Mouse (Mus musculus): Measurements from ENCODE around the gene Ube2g2. TPM values are rescaled to one million over a fixed set of nuclear protein-coding genes. Genes with fewer than 3 reads are reported as not detected.

The Ube2g2 gene
- polyA plus RNA-seq, 1 experiment from 2014 or later, result 44.0 TPM

- Histone ChIP-seq H3K27ac (ENCODE audit: low read depth, low read length) (no peak overlapping the region), H3K27me3 (ENCODE audit: control insufficient read depth, insufficient read depth, low read length) (no peaks in the 10 kb centered on the region), H3K9me3 (ENCODE audit: control insufficient read depth, low read length) (no peaks in the 10 kb centered on the region), H3K4me3 (ENCODE audit: low read depth, low read length) (no peak overlapping the region), H3K4me1 (ENCODE audit: control insufficient read depth, insufficient read depth, low read length) (peaks cover 22% of the 10 kb centered on the region; the same call in 1 of the 2 replicates), H3K9ac (replicated peaks; ENCODE audit: low read depth, low read length) (no peak overlapping the region), H3K36me3 (ENCODE audit: control insufficient read depth, insufficient read depth, low read length) (peaks cover 8% of the 10 kb centered on the region; the same call in 1 of the 2 replicates), H3K4me2 (ENCODE audit: low read depth, low read length) (no peak overlapping the region)
- WGBS, result 39% methylated on average over 2 of the region's 2 CpGs
- ATAC-seq (ENCODE audit: low read depth), result peak; percentile 79
These were observed 5.4 kb downstream of the Ube2g2 start for GRCm38 (mm10) chr10:77627497-77627896.

DNA sequence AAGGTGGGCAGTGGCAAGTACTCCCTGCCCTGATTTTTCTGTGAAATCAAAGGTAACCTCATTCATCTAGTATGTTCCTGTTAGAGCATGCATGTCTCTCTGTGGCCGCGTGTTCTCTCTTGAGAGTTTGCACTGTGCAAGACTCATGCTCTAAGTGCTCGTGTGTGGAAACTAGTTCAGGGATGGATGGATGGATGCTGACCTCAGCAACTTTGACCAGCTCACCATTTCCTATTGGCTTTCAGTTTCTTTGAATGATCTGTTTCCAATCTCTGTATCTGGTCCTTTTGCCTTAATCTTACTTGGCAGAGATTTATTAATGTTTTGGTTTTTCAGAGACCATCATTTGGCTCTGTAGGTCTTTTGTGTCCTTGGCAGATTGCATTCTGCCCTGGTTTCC is 7.1 kb downstream of the Ube2g2 start:
- WGBS, result 82% methylated on average over 3 of the region's 3 CpGs
- no peak overlapping the region for H3K27ac ChIP-seq (ENCODE audit: low read depth, low read length)
- peaks cover 12% of the 10 kb centered on the region for H3K36me3 ChIP-seq (ENCODE audit: control insufficient read depth, insufficient read depth, low read length)
- peaks cover 9% of the 10 kb centered on the region; the same call in 1 of the 2 replicates for H3K4me1 ChIP-seq (ENCODE audit: control insufficient read depth, insufficient read depth, low read length)
- no peaks in the 10 kb centered on the region for H3K27me3 ChIP-seq (ENCODE audit: control insufficient read depth, insufficient read depth, low read length)
- no peak overlapping the region for H3K4me3 ChIP-seq (ENCODE audit: low read depth, low read length)
- no peak overlapping the region for H3K9ac ChIP-seq (replicated peaks; ENCODE audit: low read depth, low read length)
- no peak for ATAC-seq (ENCODE audit: low read depth)
- H3K4me2 ChIP-seq (ENCODE audit: low read depth, low read length), result no peak overlapping the region
- H3K9me3 ChIP-seq (ENCODE audit: control insufficient read depth, low read length), result no peaks in the 10 kb centered on the region

GRCm38 (mm10) chr10:77629970-77630369 is 7.9 kb downstream of the Ube2g2 start:
- peaks cover 4% of the 10 kb centered on the region; the same call in 1 of the 2 replicates for H3K4me1 ChIP-seq (ENCODE audit: control insufficient read depth, insufficient read depth, low read length)
- H3K36me3 ChIP-seq (ENCODE audit: control insufficient read depth, insufficient read depth, low read length), result peaks cover 12% of the 10 kb centered on the region
- H3K9ac ChIP-seq (replicated peaks; ENCODE audit: low read depth, low read length), result no peak overlapping the region
- WGBS, result 100% methylated on average over 1 of the region's 1 CpGs
- H3K4me3 ChIP-seq (ENCODE audit: low read depth, low read length), result no peak overlapping the region
- ATAC-seq (ENCODE audit: low read depth), result no peak
- no peak overlapping the region for H3K27ac ChIP-seq (ENCODE audit: low read depth, low read length)
- H3K27me3 ChIP-seq (ENCODE audit: control insufficient read depth, insufficient read depth, low read length), result no peaks in the 10 kb centered on the region
- no peak overlapping the region for H3K4me2 ChIP-seq (ENCODE audit: low read depth, low read length)
- H3K9me3 ChIP-seq (ENCODE audit: control insufficient read depth, low read length), result no peaks in the 10 kb centered on the region

DNA sequence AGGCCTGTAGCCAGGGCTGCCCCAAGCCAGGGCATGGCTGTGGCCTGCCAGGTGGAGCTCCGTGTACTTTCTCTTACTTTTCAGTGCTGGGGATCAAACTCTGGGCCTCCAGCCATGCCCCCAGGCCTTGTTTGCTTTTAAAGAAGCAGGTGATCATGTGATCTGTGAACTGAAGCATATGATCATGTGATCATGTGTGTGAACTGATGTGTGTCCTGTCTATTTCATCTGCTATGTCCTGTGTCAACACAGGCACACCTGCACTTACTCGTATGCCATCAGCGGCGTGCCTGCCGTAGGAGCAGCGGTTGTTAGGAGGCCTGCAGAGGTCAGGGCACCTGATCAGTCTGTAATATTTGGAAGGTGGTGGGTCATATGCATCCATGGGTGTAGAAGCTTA is 11.9 kb downstream of the Ube2g2 start:
- ATAC-seq (ENCODE audit: low read depth), result no peak
- H3K4me3 ChIP-seq (ENCODE audit: low read depth, low read length), result no peak overlapping the region
- no peak overlapping the region for H3K27ac ChIP-seq (ENCODE audit: low read depth, low read length)
- H3K9ac ChIP-seq (replicated peaks; ENCODE audit: low read depth, low read length), result no peak overlapping the region
- no peaks in the 10 kb centered on the region for H3K27me3 ChIP-seq (ENCODE audit: control insufficient read depth, insufficient read depth, low read length)
- H3K4me1 ChIP-seq (ENCODE audit: control insufficient read depth, insufficient read depth, low read length), result no peaks in the 10 kb centered on the region; the same call in 1 of the 2 replicates
- H3K9me3 ChIP-seq (ENCODE audit: control insufficient read depth, low read length), result no peaks in the 10 kb centered on the region
- H3K4me2 ChIP-seq (ENCODE audit: low read depth, low read length), result no peak overlapping the region
- H3K36me3 ChIP-seq (ENCODE audit: control insufficient read depth, insufficient read depth, low read length), result peaks cover 12% of the 10 kb centered on the region
- WGBS, result 79% methylated on average over 6 of the region's 6 CpGs

DNA sequence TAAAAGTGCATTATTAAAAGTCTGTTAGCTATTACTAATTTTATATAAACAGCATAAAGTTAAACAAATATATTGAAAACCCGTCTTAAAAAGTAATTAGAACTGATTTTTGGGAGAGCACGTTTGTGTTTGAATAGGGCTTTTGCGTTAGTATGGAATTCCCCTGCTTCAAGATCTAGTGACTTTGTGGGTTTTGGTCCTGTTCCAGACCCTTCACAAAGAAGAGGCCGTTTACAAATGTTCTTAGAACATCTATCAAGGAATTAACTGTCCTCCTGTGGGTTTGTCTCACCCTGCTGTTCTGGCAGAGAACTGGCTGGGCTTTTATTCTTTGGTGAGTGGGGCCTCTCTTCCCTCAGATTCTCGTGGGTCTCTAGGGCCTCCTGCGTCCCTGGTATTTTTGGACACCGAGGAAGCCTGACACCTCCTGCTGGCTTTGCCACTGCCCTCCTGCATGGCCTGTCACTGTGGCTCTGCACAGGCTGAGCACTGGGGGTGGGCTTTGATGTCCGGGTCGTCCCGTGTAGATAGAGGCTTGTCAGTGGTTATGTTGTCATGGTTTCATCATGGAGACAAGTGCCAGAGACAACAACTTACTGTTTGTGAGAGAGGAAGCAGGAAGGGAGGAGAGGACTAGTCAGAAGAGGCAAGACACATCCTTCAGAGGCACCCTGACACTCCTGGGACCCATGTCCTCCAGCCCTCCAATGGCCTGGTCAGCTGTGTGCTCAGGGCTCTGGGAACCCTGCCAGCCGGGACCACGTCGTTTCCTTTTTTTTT is 12.6 kb downstream of the Ube2g2 start:
- peak; percentile 77 for ATAC-seq (ENCODE audit: low read depth)
- 46% methylated on average over 13 of the region's 13 CpGs for WGBS
- Histone ChIP-seq H3K4me1 (ENCODE audit: control insufficient read depth, insufficient read depth, low read length) (no peaks in the 10 kb centered on the region; the same call in 1 of the 2 replicates), H3K27me3 (ENCODE audit: control insufficient read depth, insufficient read depth, low read length) (no peaks in the 10 kb centered on the region), H3K9me3 (ENCODE audit: control insufficient read depth, low read length) (no peaks in the 10 kb centered on the region), H3K27ac (ENCODE audit: low read depth, low read length) (no peak overlapping the region), H3K4me3 (ENCODE audit: low read depth, low read length) (no peak overlapping the region), H3K36me3 (ENCODE audit: control insufficient read depth, insufficient read depth, low read length) (peaks cover 12% of the 10 kb centered on the region), H3K9ac (replicated peaks; ENCODE audit: low read depth, low read length) (no peak overlapping the region), H3K4me2 (ENCODE audit: low read depth, low read length) (no peak overlapping the region)

DNA sequence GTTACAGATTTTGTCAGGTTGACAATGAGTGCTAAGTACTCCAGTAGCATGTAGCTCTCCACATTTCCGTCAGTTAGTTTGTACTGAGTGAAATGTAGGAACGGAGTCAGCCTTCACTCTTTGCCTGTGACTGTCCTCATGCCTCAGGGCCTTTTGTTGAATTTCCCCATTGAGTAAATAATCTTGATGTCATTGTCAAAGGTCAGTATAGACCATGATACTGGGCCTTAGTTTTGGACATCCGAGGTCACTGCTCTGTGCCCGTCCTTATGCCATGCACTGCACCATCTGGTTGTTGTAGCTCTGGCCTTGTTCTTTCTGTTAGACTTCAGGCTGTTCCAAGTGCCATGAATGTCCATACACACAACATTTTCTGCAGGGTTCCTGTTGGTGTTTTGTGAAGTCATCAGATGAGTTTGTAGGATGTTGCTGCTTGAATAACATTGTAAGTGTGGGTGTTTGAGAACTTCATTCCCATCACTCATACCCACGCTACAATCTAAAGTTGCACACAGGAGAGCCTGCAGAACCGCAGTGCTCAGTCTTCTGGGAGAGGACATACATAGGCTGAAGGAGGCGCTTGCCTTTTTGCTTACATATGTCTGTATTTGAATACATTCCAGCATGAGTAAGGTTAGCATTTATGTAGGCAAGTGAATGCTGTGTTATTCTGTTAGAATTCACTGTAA is 14.3 kb downstream of the Ube2g2 start:
- Histone ChIP-seq H3K9me3 (ENCODE audit: control insufficient read depth, low read length) (no peaks in the 10 kb centered on the region), H3K4me3 (ENCODE audit: low read depth, low read length) (no peak overlapping the region), H3K27me3 (ENCODE audit: control insufficient read depth, insufficient read depth, low read length) (no peaks in the 10 kb centered on the region), H3K4me1 (ENCODE audit: control insufficient read depth, insufficient read depth, low read length) (no peaks in the 10 kb centered on the region; the same call in 1 of the 2 replicates), H3K4me2 (ENCODE audit: low read depth, low read length) (no peak overlapping the region), H3K27ac (ENCODE audit: low read depth, low read length) (no peak overlapping the region), H3K9ac (replicated peaks; ENCODE audit: low read depth, low read length) (no peak overlapping the region), H3K36me3 (ENCODE audit: control insufficient read depth, insufficient read depth, low read length) (peaks cover 9% of the 10 kb centered on the region)
- ATAC-seq (ENCODE audit: low read depth), result no peak
- WGBS, result 96% methylated on average over 7 of the region's 7 CpGs

DNA sequence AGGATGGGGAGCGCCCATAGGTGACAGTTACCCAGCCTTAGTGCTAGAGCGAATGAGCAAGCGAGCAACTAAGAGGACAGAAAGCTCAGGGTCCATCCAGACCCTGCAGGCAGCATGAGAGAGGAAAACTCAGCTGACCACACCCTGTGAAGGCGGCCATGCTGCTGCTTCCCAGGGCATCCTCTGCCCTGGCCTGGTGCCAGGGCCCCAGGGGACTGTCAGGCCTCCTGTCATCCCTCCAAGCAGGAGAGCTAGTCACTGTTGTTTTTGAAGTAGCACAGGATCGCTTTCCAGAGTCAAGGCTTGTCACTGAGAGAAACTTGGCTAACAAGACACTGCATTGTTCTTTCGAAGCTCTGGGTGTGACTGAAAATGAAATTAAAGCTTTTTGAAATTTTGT is 16.9 kb downstream of the Ube2g2 start:
- H3K36me3 ChIP-seq (ENCODE audit: control insufficient read depth, insufficient read depth, low read length), result peaks cover 19% of the 10 kb centered on the region
- no peak overlapping the region for H3K9ac ChIP-seq (replicated peaks; ENCODE audit: low read depth, low read length)
- H3K9me3 ChIP-seq (ENCODE audit: control insufficient read depth, low read length), result no peaks in the 10 kb centered on the region
- no peaks in the 10 kb centered on the region; the same call in 1 of the 2 replicates for H3K4me1 ChIP-seq (ENCODE audit: control insufficient read depth, insufficient read depth, low read length)
- no peak overlapping the region for H3K4me3 ChIP-seq (ENCODE audit: low read depth, low read length)
- no peak for ATAC-seq (ENCODE audit: low read depth)
- H3K27ac ChIP-seq (ENCODE audit: low read depth, low read length), result no peak overlapping the region
- H3K4me2 ChIP-seq (ENCODE audit: low read depth, low read length), result no peak overlapping the region
- no peaks in the 10 kb centered on the region for H3K27me3 ChIP-seq (ENCODE audit: control insufficient read depth, insufficient read depth, low read length)
- 69% methylated on average over 6 of the region's 6 CpGs for WGBS

DNA sequence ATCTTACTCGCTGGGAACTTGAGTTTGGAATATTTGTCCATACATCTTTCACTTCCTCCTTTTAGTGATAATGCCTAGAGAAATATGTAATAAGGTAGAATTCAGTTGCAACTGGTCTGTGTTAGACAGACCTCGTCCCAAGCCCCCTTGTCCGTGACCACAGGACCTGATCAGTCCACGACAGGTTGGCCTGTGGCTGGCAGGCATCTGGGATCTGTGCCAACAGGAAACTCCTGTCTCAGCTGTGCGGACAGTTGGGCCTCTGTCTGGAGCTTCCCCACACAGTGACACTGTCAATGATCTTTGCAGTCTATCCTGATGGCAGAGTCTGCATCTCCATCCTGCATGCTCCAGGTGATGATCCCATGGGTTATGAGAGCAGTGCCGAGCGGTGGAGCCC is 21.1 kb downstream of the Ube2g2 start:
- no peak for ATAC-seq (ENCODE audit: low read depth)
- H3K9me3 ChIP-seq (ENCODE audit: control insufficient read depth, low read length), result no peaks in the 10 kb centered on the region
- no peaks in the 10 kb centered on the region for H3K4me1 ChIP-seq (ENCODE audit: control insufficient read depth, insufficient read depth, low read length)
- H3K27ac ChIP-seq (ENCODE audit: low read depth, low read length), result no peak overlapping the region
- H3K27me3 ChIP-seq (ENCODE audit: control insufficient read depth, insufficient read depth, low read length), result no peaks in the 10 kb centered on the region
- WGBS, result 82% methylated on average over 7 of the region's 7 CpGs
- H3K4me3 ChIP-seq (ENCODE audit: low read depth, low read length), result no peak overlapping the region
- H3K4me2 ChIP-seq (ENCODE audit: low read depth, low read length), result no peak overlapping the region
- H3K36me3 ChIP-seq (ENCODE audit: control insufficient read depth, insufficient read depth, low read length), result peaks cover 42% of the 10 kb centered on the region
- no peak overlapping the region for H3K9ac ChIP-seq (replicated peaks; ENCODE audit: low read depth, low read length)

DNA sequence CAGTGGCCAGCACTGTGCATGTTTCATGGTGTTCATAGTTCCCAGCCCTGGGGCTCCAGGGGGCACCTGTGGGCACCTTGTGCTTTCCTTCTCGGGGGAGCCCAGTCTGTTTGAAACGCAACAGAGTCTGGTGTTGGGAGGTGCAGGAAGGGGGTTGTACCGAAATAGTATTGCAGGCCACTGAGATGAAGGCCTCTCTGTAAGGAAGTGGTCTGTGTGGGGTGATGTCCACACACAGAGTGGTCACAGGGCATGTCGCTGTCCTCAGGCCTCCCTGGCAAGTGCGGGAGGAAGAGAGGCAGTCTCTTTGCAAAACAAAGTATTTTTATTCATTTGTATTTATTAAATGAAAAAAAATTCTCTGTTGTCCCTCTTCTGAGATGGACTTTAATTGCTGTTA is 23.5 kb downstream of the Ube2g2 start:
- Histone ChIP-seq H3K27me3 (ENCODE audit: control insufficient read depth, insufficient read depth, low read length) (no peaks in the 10 kb centered on the region), H3K9ac (replicated peaks; ENCODE audit: low read depth, low read length) (no peak overlapping the region), H3K4me2 (ENCODE audit: low read depth, low read length) (no peak overlapping the region), H3K4me1 (ENCODE audit: control insufficient read depth, insufficient read depth, low read length) (0 out of 2 replicates have a peak, but pooled peaks cover 5% of the 10 kb centered on the region), H3K27ac (ENCODE audit: low read depth, low read length) (no peak overlapping the region), H3K36me3 (ENCODE audit: control insufficient read depth, insufficient read depth, low read length) (peaks cover 42% of the 10 kb centered on the region), H3K4me3 (ENCODE audit: low read depth, low read length) (no peak overlapping the region), H3K9me3 (ENCODE audit: control insufficient read depth, low read length) (no peaks in the 10 kb centered on the region)
- no peak for ATAC-seq (ENCODE audit: low read depth)
- WGBS, result 88% methylated on average over 5 of the region's 5 CpGs
